ENCODE assay signal across 10 mouse cellular contexts in the genomic region with DNA sequence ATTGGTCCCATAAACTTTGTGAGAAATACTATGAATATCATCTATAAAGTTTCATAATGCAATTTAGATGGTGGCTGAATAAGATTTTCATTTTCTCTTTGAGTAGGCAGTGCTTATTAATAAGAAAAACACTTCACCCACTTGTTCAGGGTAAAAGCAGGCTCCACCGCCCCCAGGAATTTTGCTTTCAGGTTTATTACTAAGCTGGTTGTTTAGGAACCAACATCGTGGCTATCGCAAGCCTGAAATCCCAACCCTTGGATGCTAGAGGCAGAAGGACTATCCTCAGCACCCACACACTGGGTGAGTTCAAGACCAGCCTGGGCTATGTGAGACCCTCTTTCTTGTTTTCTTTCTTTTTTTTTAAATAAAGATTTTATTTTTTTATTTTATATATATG. TPM values are rescaled to one million over a fixed set of nuclear protein-coding genes. Genes with fewer than 3 reads are reported as not detected.
A peak's percentile ranks its signal among the peaks of the same experiment; 100 is the strongest.
DNase-seq lines count a peak whose midpoint lies in the region; ATAC-seq and TF ChIP-seq lines count a peak whose summit lies in the region.
"Had no signal": no experiment of that assay in that cellular context is flagged by ENCODE, and none has a peak within 500 bp of the region (broad histone marks: within the 10 kb centered on the region; RNA-seq: fewer than 3 reads in every experiment).

No protein-coding gene starts in this region.

- H3K27me3 ChIP-seq in intestine, embryonic 15.5 days (replicated peaks): no peaks in the 10 kb centered on the region
- H3K27me3 ChIP-seq in intestine, postnatal 0 days (replicated peaks; ENCODE audit: control insufficient read depth, insufficient read depth, low read length): no peaks in the 10 kb centered on the region
- H3K27me3 ChIP-seq in lung, embryonic 16.5 days (ENCODE audit: control insufficient read depth, insufficient read depth, low read depth, low read length): no peaks in the 10 kb centered on the region
- H3K27me3 ChIP-seq: embryonic facial prominence, embryonic 13.5 days; limb, embryonic 12.5 days had no signal

- DNase-seq in lung, postnatal 4 days: no peak
- peak; percentile 22 for DNase-seq in lung, postnatal 25 days (ENCODE audit: low spot score)
- DNase-seq in telencephalon, adult 2 months (ENCODE audit: low read depth, low spot score): peak; percentile 28
- DNase-seq: kidney, adult 11 months had no signal

- H3K9ac ChIP-seq in intestine, embryonic 15.5 days: no peak overlapping the region
- H3K9ac ChIP-seq in intestine, postnatal 0 days (ENCODE audit: low read depth, low read length): no peak overlapping the region
- H3K9ac ChIP-seq in lung, embryonic 16.5 days (ENCODE audit: low read length): no peak overlapping the region
- H3K9ac ChIP-seq: embryonic facial prominence, embryonic 13.5 days; limb, embryonic 12.5 days had no signal

- no peaks in the 10 kb centered on the region for H3K36me3 ChIP-seq in intestine, embryonic 15.5 days
- H3K36me3 ChIP-seq in intestine, postnatal 0 days (ENCODE audit: control insufficient read depth, insufficient read depth): no peaks in the 10 kb centered on the region
- H3K36me3 ChIP-seq in lung, embryonic 16.5 days (ENCODE audit: control insufficient read depth, insufficient read depth, low read length): no peaks in the 10 kb centered on the region
- H3K36me3 ChIP-seq: embryonic facial prominence, embryonic 13.5 days; limb, embryonic 12.5 days had no signal

- H3K9me3 ChIP-seq in intestine, embryonic 15.5 days: no peaks in the 10 kb centered on the region
- H3K9me3 ChIP-seq in intestine, postnatal 0 days (ENCODE audit: control insufficient read depth): no peaks in the 10 kb centered on the region
- no peaks in the 10 kb centered on the region for H3K9me3 ChIP-seq in lung, embryonic 16.5 days (ENCODE audit: control insufficient read depth, low read length)
- H3K9me3 ChIP-seq: embryonic facial prominence, embryonic 13.5 days; limb, embryonic 12.5 days had no signal

- no peak for TF ChIP-seq CTCF in intestine, postnatal 0 days (IDR thresholded peaks at IDR 0.05; ENCODE audit: low read depth)

- 46% methylated on average over 3 of the region's 3 CpGs for WGBS in intestine, embryonic 15.5 days
- WGBS in intestine, postnatal 0 days: 42% methylated on average over 3 of the region's 3 CpGs
- WGBS in lung, embryonic 16.5 days: 66% methylated on average over 3 of the region's 3 CpGs

- 0 out of 2 replicates have a peak overlapping the region, but pooled peaks have one; percentile 40 for H3K4me2 ChIP-seq in intestine, embryonic 15.5 days (replicated peaks)
- H3K4me2 ChIP-seq in intestine, postnatal 0 days (replicated peaks; ENCODE audit: low read depth): no peak overlapping the region
- peak overlapping the region; percentile 49; the same call in 1 of the 2 replicates for H3K4me2 ChIP-seq in lung, embryonic 16.5 days (ENCODE audit: low read depth, low read length)

- no peak overlapping the region for H3K4me3 ChIP-seq in intestine, embryonic 15.5 days (replicated peaks)
- H3K4me3 ChIP-seq in intestine, postnatal 0 days (ENCODE audit: low read depth, low read length): no peak overlapping the region
- no peak overlapping the region; the same call in 1 of the 2 replicates for H3K4me3 ChIP-seq in lung, embryonic 16.5 days (ENCODE audit: low read length)
- H3K4me3 ChIP-seq: embryonic facial prominence, embryonic 13.5 days; limb, embryonic 12.5 days had no signal

- H3K27ac ChIP-seq in intestine, embryonic 15.5 days: no peak overlapping the region
- H3K27ac ChIP-seq in intestine, postnatal 0 days (ENCODE audit: low read depth, low read length): no peak overlapping the region
- H3K27ac ChIP-seq in lung, embryonic 16.5 days (ENCODE audit: low read length): no peak overlapping the region
- H3K27ac ChIP-seq: embryonic facial prominence, embryonic 13.5 days had no signal

- peaks cover 6% of the 10 kb centered on the region; the same call in 1 of the 2 replicates for H3K4me1 ChIP-seq in intestine, embryonic 15.5 days (replicated peaks)
- no peaks in the 10 kb centered on the region for H3K4me1 ChIP-seq in intestine, postnatal 0 days (replicated peaks; ENCODE audit: control insufficient read depth, insufficient read depth, low read length)
- H3K4me1 ChIP-seq in lung, embryonic 16.5 days (replicated peaks; ENCODE audit: control insufficient read depth, insufficient read depth, low read length): peaks cover 23% of the 10 kb centered on the region

- ATAC-seq in intestine, embryonic 15.5 days: no peak
- no peak for ATAC-seq in intestine, postnatal 0 days
- no peak for ATAC-seq in lung, embryonic 16.5 days (ENCODE audit: low read depth)
- no peak for ATAC-seq in inflammation-experienced regulatory T-cells, adult 6 months

RNA-seq across cellular contexts. Expression of gene Dhx40, which starts 45.5 kb away (rescaled TPM):
- polyA plus RNA-seq in intestine, embryonic 15.5 days (2015; fragmentation: Nextera tagmentation; extraction: Ambion mirVana): 15.3 and 16.0 TPM in 2 replicates
- polyA plus RNA-seq in intestine, postnatal 0 days (2015; fragmentation: Nextera tagmentation; extraction: Ambion mirVana): 8.4 and 8.6 TPM in 2 replicates
- polyA plus RNA-seq in lung, embryonic 16.5 days (2015; fragmentation: Nextera tagmentation; extraction: Ambion mirVana): 27.2 and 28.4 TPM in 2 replicates
- polyA plus RNA-seq in inflammation-experienced regulatory T-cells, adult 6 months (2017; shearing (Covaris generic)): 10 to 100 TPM; 13.2 to 26.8 (median 14.3) TPM

Comparison
In these comparisons a context has a peak if more than half of its experiments do, and no peak if none do; other contexts are left out.
1. DNase-seq: peak in lung, postnatal 25 days (single experiment) and telencephalon, adult 2 months (single experiment); none in lung, postnatal 4 days (0 of 2).